In the genomic region with DNA sequence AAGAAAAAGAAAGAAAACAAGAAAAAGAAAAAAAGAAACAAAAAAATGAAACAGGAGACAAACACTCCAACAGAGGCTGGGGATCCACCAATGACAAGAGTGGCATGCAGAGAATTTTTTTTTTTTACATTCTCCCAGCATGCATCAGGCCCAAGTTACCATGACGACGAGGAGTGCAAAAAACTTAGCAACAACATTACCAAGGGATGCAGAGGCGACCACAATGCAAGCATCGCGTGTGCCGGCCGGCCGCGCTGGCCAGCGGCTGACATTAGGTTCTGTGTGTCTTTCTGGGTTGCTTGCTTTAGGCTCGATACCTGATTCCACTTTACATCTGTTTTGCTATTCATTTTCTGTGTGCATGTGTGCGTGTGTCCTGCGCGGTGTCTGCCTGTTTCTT, we compare ENCODE assay signal across 8 mouse cellular contexts. TPM values are rescaled to one million over a fixed set of nuclear protein-coding genes. Genes with fewer than 3 reads are reported as not detected.
DNase-seq lines count a peak whose midpoint lies in the region; ATAC-seq and TF ChIP-seq lines count a peak whose summit lies in the region.

No protein-coding gene starts in this region.

- no peak overlapping the region for H3K4me3 ChIP-seq in MEL (ENCODE audit: control insufficient read depth in 1 of 2, insufficient read depth in 1 of 2, low read depth in 2 of 2, low read length in 2 of 2)
- no peak overlapping the region for H3K4me3 ChIP-seq in midbrain, embryonic 15.5 days

- 29% methylated on average over 14 of the region's 14 CpGs for WGBS in midbrain, embryonic 15.5 days

- peak; percentile 40 for ATAC-seq in midbrain, embryonic 15.5 days (replicated peaks)

- TF ChIP-seq EP300 in MEL (IDR thresholded peaks at IDR 0.05; ENCODE audit: low read depth in 1 of 2, low read length in 2 of 2) = no peak

- H3K4me1 ChIP-seq in MEL (ENCODE audit: control insufficient read depth in 1 of 2, insufficient read depth in 2 of 2, low read length in 2 of 2) = peaks cover 3 to 7% of the 10 kb centered on the region in 2 experiments; a peak in 3 of 4 replicates
- peaks cover 25% of the 10 kb centered on the region for H3K4me1 ChIP-seq in midbrain, embryonic 15.5 days

- no peaks in the 10 kb centered on the region for H3K79me2 ChIP-seq in MEL (ENCODE audit: control insufficient read depth, insufficient read depth, low read length, poor library complexity)

- intact Hi-C loops in gastrocnemius, postnatal 36 days (cut with DNase I) = loop anchor here (1.0 kb wide), 1 partner anchor 19 kb away; no protein-coding TSS in a partner anchor
- intact Hi-C loops in heart, postnatal 36 days (cut with DNase I) = no loop called here

- TF ChIP-seq RAD21 in MEL (IDR thresholded peaks at IDR 0.05; ENCODE audit: low read depth, low read length) = no peak

- no peak for TF ChIP-seq CTCF in MEL (IDR thresholded peaks at IDR 0.05 in 2 of 3, conservative IDR thresholded peaks at IDR 0.05 in 1 of 3; ENCODE audit: control insufficient read depth in 1 of 3, insufficient read depth in 1 of 3, low read depth in 2 of 3, low read length in 3 of 3, poor library complexity in 1 of 3, severe bottlenecking in 1 of 3)

- H3K9me3 ChIP-seq in MEL (replicated peaks; ENCODE audit: insufficient read depth, low read length) = no peaks in the 10 kb centered on the region
- no peaks in the 10 kb centered on the region for H3K9me3 ChIP-seq in midbrain, embryonic 15.5 days

- TF ChIP-seq POLR2A in MEL (IDR thresholded peaks at IDR 0.05; ENCODE audit: control insufficient read depth in 1 of 2, insufficient read depth in 1 of 2, low read depth in 1 of 2, low read length in 2 of 2, poor library complexity in 1 of 2) = no peak

- no peak overlapping the region for H3K4me2 ChIP-seq in midbrain, embryonic 15.5 days

- peak; percentile 77 to 78 for DNase-seq in B cell, adult 2 months
- DNase-seq in MEL (ENCODE audit: low read depth, low spot score) = peak; percentile 28
- peak; percentile 59 for DNase-seq in forelimb bud, embryonic 11.5 days (ENCODE audit: low read depth, low spot score)
- DNase-seq in gastrocnemius, postnatal 36 days = no peak
- DNase-seq in cerebellum, adult 8-10 months = no peak
- no peak for DNase-seq in ovary, adult 18-20 months (ENCODE audit: low spot score)
- DNase-seq in heart, postnatal 36 days = no peak

- H3K27me3 ChIP-seq in MEL (ENCODE audit: control insufficient read depth in 1 of 2, insufficient read depth in 2 of 2, low read length in 2 of 2) = no peaks in the 10 kb centered on the region
- H3K27me3 ChIP-seq in midbrain, embryonic 15.5 days (replicated peaks) = no peaks in the 10 kb centered on the region

- H3K27ac ChIP-seq in MEL (ENCODE audit: control insufficient read depth, low read depth, low read length) = no peak overlapping the region
- H3K27ac ChIP-seq in midbrain, embryonic 15.5 days = peak overlapping the region; percentile 59

- no peak overlapping the region for H3K9ac ChIP-seq in MEL (ENCODE audit: control insufficient read depth, low read depth, low read length, poor library complexity, severe bottlenecking)
- no peak overlapping the region; the same call in 1 of the 2 replicates for H3K9ac ChIP-seq in midbrain, embryonic 15.5 days

- peaks cover 1 to 8% of the 10 kb centered on the region in 2 experiments; a peak in 3 of 4 replicates for H3K36me3 ChIP-seq in MEL (ENCODE audit: control insufficient read depth in 1 of 2, insufficient read depth in 2 of 2, low read length in 2 of 2)
- peaks cover 37% of the 10 kb centered on the region for H3K36me3 ChIP-seq in midbrain, embryonic 15.5 days (replicated peaks)

TF ChIP-seq in MEL, 35 proteins besides CTCF, POLR2A, EP300 and RAD21:
- TF ChIP-seq MXI1 (IDR thresholded peaks at IDR 0.05; ENCODE audit: low read depth, low read length) (no peak), ZNF384 (IDR thresholded peaks at IDR 0.05; ENCODE audit: low read depth, low read length) (peak; percentile 81)

RNA-seq across cellular contexts. Expression of gene Ptprs, which starts 30.9 kb away (rescaled TPM):
- 37.2 and 51.6 TPM in 2 replicates for total RNA-seq in MEL (2012; rRNA removed)
- 100 to 1,000 TPM in 1 of 2 experiments, 10 to 100 TPM in 1; 80.9 to 324 TPM for polyA plus RNA-seq in MEL (2012; ENCODE audit: insufficient read depth in 1 of 2, insufficient read length in 2 of 2, low read depth in 1 of 2, low replicate concordance in 2 of 2, missing spikeins in 1 of 2)
- polyA plus RNA-seq in midbrain, embryonic 15.5 days (2015; fragmentation: Nextera tagmentation; extraction: Ambion mirVana) = 339 and 349 TPM in 2 replicates
- 10 to 100 TPM; 35.0 to 45.6 TPM for total RNA-seq in gastrocnemius, postnatal 36 days (2021)
- total RNA-seq in heart, postnatal 36 days (2021) = 10 to 100 TPM; 45.8 to 47.7 TPM

Comparison
In these comparisons a context has a peak if more than half of its experiments do, and no peak if none do; other contexts are left out.
1. DNase-seq: peak in B cell, adult 2 months (2 of 2), MEL (single experiment) and forelimb bud, embryonic 11.5 days (single experiment); none in gastrocnemius, postnatal 36 days (0 of 2), cerebellum, adult 8-10 months (single experiment), ovary, adult 18-20 months (single experiment) and heart, postnatal 36 days (0 of 2).